7 mouse cellular contexts compared by ENCODE assay signal in the genomic region with DNA sequence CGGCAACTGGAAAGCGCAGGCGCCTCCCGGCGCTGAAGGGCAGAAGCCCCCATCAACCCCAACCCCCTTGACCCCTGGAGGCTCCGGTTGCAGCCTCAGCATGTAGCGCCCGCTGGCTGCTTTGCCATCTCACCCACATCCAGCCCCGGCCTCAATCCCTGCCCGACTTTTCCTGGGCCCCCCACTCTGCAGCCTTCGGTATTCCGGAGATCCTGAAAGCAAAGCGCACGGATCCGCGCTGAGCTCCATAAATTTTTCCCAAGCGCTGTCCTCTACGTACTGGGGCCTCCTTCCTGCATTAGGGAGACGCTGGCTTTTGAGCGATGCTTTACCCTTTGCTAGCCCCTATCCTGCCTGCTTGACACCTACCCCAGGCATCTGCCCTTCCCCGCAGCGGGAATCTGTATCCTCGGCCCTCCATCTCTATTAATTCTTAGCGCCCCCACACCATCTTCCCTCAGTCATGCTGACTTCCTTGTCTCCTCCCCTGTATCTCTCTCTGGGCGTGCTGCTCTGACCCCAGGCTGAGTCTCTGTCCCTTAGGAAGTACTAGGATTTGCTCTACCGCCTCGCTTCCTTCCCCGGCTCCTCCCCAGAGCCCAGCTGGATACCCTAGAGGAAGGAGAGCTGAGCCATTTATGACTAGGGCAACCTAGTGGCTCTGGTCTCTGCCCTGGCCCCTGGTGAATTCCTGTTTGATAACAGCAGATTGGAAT. TPM values are rescaled to one million over a fixed set of nuclear protein-coding genes. Genes with fewer than 3 reads are reported as not detected.
A peak's percentile ranks its signal among the peaks of the same experiment; 100 is the strongest.
DNase-seq lines count a peak whose midpoint lies in the region; ATAC-seq and TF ChIP-seq lines count a peak whose summit lies in the region.

No protein-coding gene starts in this region.

- under 1% methylated on average over 23 of the region's 28 CpGs for WGBS in embryonic facial prominence, embryonic 14.5 days
- WGBS in midbrain, embryonic 10.5 days = under 1% methylated on average over 27 of the region's 28 CpGs

- H3K9ac ChIP-seq in ES-Bruce4 (ENCODE audit: low read depth, poor library complexity, severe bottlenecking) = peak overlapping the region; percentile 62
- peak overlapping the region; percentile 82 for H3K9ac ChIP-seq in embryonic facial prominence, embryonic 14.5 days (ENCODE audit: low read depth, low read length)

- peak overlapping the region; percentile 91 for H3K4me2 ChIP-seq in embryonic facial prominence, embryonic 14.5 days (ENCODE audit: low read depth, low read length)

- no peak for TF ChIP-seq CTCF in ES-Bruce4 (IDR thresholded peaks at IDR 0.05; ENCODE audit: low read depth, low read length)

- H3K27me3 ChIP-seq in ES-Bruce4 (ENCODE audit: control insufficient read depth, insufficient read depth, low read length, poor library complexity, severe bottlenecking) = no peaks in the 10 kb centered on the region
- peaks cover 20% of the 10 kb centered on the region for H3K27me3 ChIP-seq in embryonic facial prominence, embryonic 14.5 days (replicated peaks; ENCODE audit: control insufficient read depth, insufficient read depth, low read length)
- H3K27me3 ChIP-seq in midbrain, embryonic 10.5 days (ENCODE audit: low read depth, poor library complexity, severe bottlenecking) = peaks cover 90% of the 10 kb centered on the region

- peak; percentile 17; the same call in 1 of the 2 replicates for ATAC-seq in embryonic facial prominence, embryonic 14.5 days (ENCODE audit: low read depth)
- ATAC-seq in erythroid progenitor cell, adult 5-6 weeks (replicated peaks; ENCODE audit: low FRiP score, poor library complexity, severe bottlenecking) = no peak

- TF ChIP-seq EP300 in ES-Bruce4 (IDR thresholded peaks at IDR 0.05; ENCODE audit: insufficient read depth, low read depth, low read length) = no peak

- H3K4me1 ChIP-seq in ES-Bruce4 (ENCODE audit: control insufficient read depth, insufficient read depth, low read length) = peaks cover under 1% of the 10 kb centered on the region
- H3K4me1 ChIP-seq in embryonic facial prominence, embryonic 14.5 days (ENCODE audit: control insufficient read depth, insufficient read depth, low read length) = peaks cover 5% of the 10 kb centered on the region
- peaks cover 69% of the 10 kb centered on the region for H3K4me1 ChIP-seq in midbrain, embryonic 10.5 days

- H3K9me3 ChIP-seq in ES-Bruce4 (replicated peaks; ENCODE audit: control insufficient read depth, insufficient read depth, low read length, poor library complexity, severe bottlenecking) = no peaks in the 10 kb centered on the region
- no peaks in the 10 kb centered on the region for H3K9me3 ChIP-seq in embryonic facial prominence, embryonic 14.5 days (ENCODE audit: control insufficient read depth, low read length)
- no peaks in the 10 kb centered on the region for H3K9me3 ChIP-seq in midbrain, embryonic 10.5 days (replicated peaks)

- TF ChIP-seq POLR2A in ES-Bruce4 (IDR thresholded peaks at IDR 0.05; ENCODE audit: insufficient read depth, low read length) = no peak

- DNase-seq in MN1 (ENCODE audit: low spot score) = peak; percentile 69
- DNase-seq in embryonic facial prominence, embryonic 14.5 days (ENCODE audit: low spot score) = no peak
- DNase-seq in kidney, adult 11 months = peak; percentile 46
- peak; percentile 56 for DNase-seq in midbrain, embryonic 10.5 days (ENCODE audit: low spot score)
- DNase-seq in thymus, postnatal 4 days = no peak

- peak overlapping the region; percentile 76 for H3K4me3 ChIP-seq in ES-Bruce4 (ENCODE audit: low read depth, low read length)
- peak overlapping the region; percentile 73 for H3K4me3 ChIP-seq in embryonic facial prominence, embryonic 14.5 days (ENCODE audit: low read depth, low read length)
- H3K4me3 ChIP-seq in midbrain, embryonic 10.5 days = peak overlapping the region; percentile 84

- 0 out of 2 replicates have a peak overlapping the region, but pooled peaks have one; percentile 20 for H3K27ac ChIP-seq in ES-Bruce4 (ENCODE audit: insufficient read depth, low read length)
- H3K27ac ChIP-seq in embryonic facial prominence, embryonic 14.5 days (replicated peaks; ENCODE audit: low read depth, low read length) = peak overlapping the region; percentile 72
- peak overlapping the region; percentile 86 for H3K27ac ChIP-seq in midbrain, embryonic 10.5 days (replicated peaks)

- no peaks in the 10 kb centered on the region for H3K36me3 ChIP-seq in ES-Bruce4 (ENCODE audit: control insufficient read depth, insufficient read depth, low read length, poor library complexity, severe bottlenecking)
- no peaks in the 10 kb centered on the region for H3K36me3 ChIP-seq in embryonic facial prominence, embryonic 14.5 days (ENCODE audit: control insufficient read depth, insufficient read depth, low read length)
- no peaks in the 10 kb centered on the region for H3K36me3 ChIP-seq in midbrain, embryonic 10.5 days

RNA-seq across cellular contexts. Expression of a gene that starts 7.4 kb away (rescaled TPM):
- polyA plus RNA-seq in ES-Bruce4 (2011; ENCODE audit: insufficient read depth, insufficient read length, low read depth, missing spikeins) = 18.0 and 19.8 TPM in 2 replicates
- 20.2 and 20.3 TPM in 2 replicates for polyA plus RNA-seq in embryonic facial prominence, embryonic 14.5 days (2014; fragmentation: Nextera tagmentation; extraction: Ambion mirVana)
- 23.6 and 26.9 TPM in 2 replicates for polyA plus RNA-seq in midbrain, embryonic 10.5 days (2016; fragmentation: Nextera tagmentation; extraction: Ambion mirVana)
- not detected in 2 replicates for total RNA-seq in erythroid progenitor cell, adult 5-6 weeks (2015; ENCODE audit: low replicate concordance)
- total RNA-seq in erythroid progenitor cell, adult 5-6 weeks (2017; ENCODE audit: low replicate concordance) = 0.13 TPM in 1 of 2 replicates, not detected in the other

RNA-seq across cellular contexts. Expression of a gene that starts 22.4 kb away (rescaled TPM):
- 18.2 and 23.3 TPM in 2 replicates for polyA plus RNA-seq in ES-Bruce4 (2011; ENCODE audit: insufficient read depth, insufficient read length, low read depth, missing spikeins)
- polyA plus RNA-seq in embryonic facial prominence, embryonic 14.5 days (2014; fragmentation: Nextera tagmentation; extraction: Ambion mirVana) = 159 and 218 TPM in 2 replicates
- 1.1 and 2.8 TPM in 2 replicates for polyA plus RNA-seq in midbrain, embryonic 10.5 days (2016; fragmentation: Nextera tagmentation; extraction: Ambion mirVana)
- total RNA-seq in erythroid progenitor cell, adult 5-6 weeks (2015; ENCODE audit: low replicate concordance) = not detected in 2 replicates
- not detected in 2 replicates for total RNA-seq in erythroid progenitor cell, adult 5-6 weeks (2017; ENCODE audit: low replicate concordance)

RNA-seq across cellular contexts. Expression of a gene that starts 53.2 kb away (rescaled TPM):
- 35.2 and 36.5 TPM in 2 replicates for polyA plus RNA-seq in ES-Bruce4 (2011; ENCODE audit: insufficient read depth, insufficient read length, low read depth, missing spikeins)
- 74.2 and 82.9 TPM in 2 replicates for polyA plus RNA-seq in embryonic facial prominence, embryonic 14.5 days (2014; fragmentation: Nextera tagmentation; extraction: Ambion mirVana)
- 70.2 and 73.1 TPM in 2 replicates for polyA plus RNA-seq in midbrain, embryonic 10.5 days (2016; fragmentation: Nextera tagmentation; extraction: Ambion mirVana)
- total RNA-seq in erythroid progenitor cell, adult 5-6 weeks (2015; ENCODE audit: low replicate concordance) = 17.6 and 23.1 TPM in 2 replicates
- total RNA-seq in erythroid progenitor cell, adult 5-6 weeks (2017; ENCODE audit: low replicate concordance) = 3.6 and 10.8 TPM in 2 replicates

Comparison
In these comparisons a context has a peak if more than half of its experiments do, and no peak if none do; other contexts are left out.
1. H3K27ac ChIP-seq: peak in every context shown above with its lines; median percentile 86 in midbrain, embryonic 10.5 days; 72 in embryonic facial prominence, embryonic 14.5 days; 20 in ES-Bruce4.
2. DNase-seq: peak in MN1 (single experiment), kidney, adult 11 months (single experiment) and midbrain, embryonic 10.5 days (single experiment); none in embryonic facial prominence, embryonic 14.5 days (single experiment) and thymus, postnatal 4 days (single experiment).
3. Peak in every context shown above with its lines, with median percentiles within 50 percentile points of each other: H3K4me3 ChIP-seq.